Mouse (Mus musculus) thymus, adult 2 months (tissue): ENCODE results near the gene Prdm15. TPM values are rescaled to one million over a fixed set of nuclear protein-coding genes. Genes with fewer than 3 reads are reported as not detected.

Source experiments
- DNase-seq: peaks from one replicate; pipeline ENCODE4 v3.0.0; 2021
- H3K27ac ChIP-seq: fragments of 200-500 bp; 2 replicates; pipeline ENCODE4 v1.5.1; 2012; ENCODE audit warnings: low read length, control low read depth; ENCODE audit not compliant: control insufficient read depth, insufficient read depth
- H3K27me3 ChIP-seq: fragments of 200-500 bp; 2 replicates; pipeline ENCODE4 v1.6.1; 2012; ENCODE audit warnings: mild to moderate bottlenecking, low read length, moderate library complexity, mixed read lengths; ENCODE audit not compliant: control insufficient read depth, insufficient read depth
- H3K36me3 ChIP-seq: fragments of 200-500 bp; 2 replicates; pipeline ENCODE4 v1.6.1; 2012; ENCODE audit warnings: mild to moderate bottlenecking, low read length, moderate library complexity; ENCODE audit not compliant: control insufficient read depth, insufficient read depth
- H3K4me1 ChIP-seq: fragments of 200-500 bp; replicated peaks from 2 replicates; pipeline ENCODE4 v1.6.1; 2012; ENCODE audit warnings: low read length; ENCODE audit not compliant: control insufficient read depth, insufficient read depth
- H3K4me3 ChIP-seq: fragments of 200-500 bp; 2 replicates; pipeline ENCODE4 v1.5.1; 2012; ENCODE audit warnings: mild to moderate bottlenecking, low read length, control low read depth, moderate library complexity; ENCODE audit not compliant: control insufficient read depth, insufficient read depth
- CTCF ChIP-seq: fragments of 200-500 bp; IDR thresholded peaks from 2 replicates; pipeline ENCODE4 v1.5.1; 2012; ENCODE audit warnings: mild to moderate bottlenecking, control low read depth, low read length, moderate library complexity, borderline replicate concordance; ENCODE audit not compliant: control insufficient read depth, poor library complexity, insufficient read depth; ENCODE audit errors: extremely low read depth
- POLR2A ChIP-seq: fragments of 200-500 bp; IDR thresholded peaks from 2 replicates; pipeline ENCODE4 v1.6.1; 2012; ENCODE audit warnings: mild to moderate bottlenecking, low read length, control low read depth, moderate library complexity; ENCODE audit not compliant: control insufficient read depth, poor library complexity, insufficient read depth; ENCODE audit errors: extremely low read depth
- WGBS: fragments of 180-500 bp; shearing (Covaris S2); methylation state at CpG from one replicate; pipeline ENCODE4 v1.1.7; 2018; 5-methylcytosine and 5-hydroxymethylcytosine counted together
- polyA plus RNA-seq: library from polyadenylated mRNA; depleted of rRNA; stranded (reverse); fragments of >200 nt; gene quantifications from 2 replicates; pipeline ENCODE4 v1.2.3, GENCODE M21; 2012; rRNA removed

Gene Prdm15
- polyA plus RNA-seq, 1 experiment: 37.9 TPM

DNA sequence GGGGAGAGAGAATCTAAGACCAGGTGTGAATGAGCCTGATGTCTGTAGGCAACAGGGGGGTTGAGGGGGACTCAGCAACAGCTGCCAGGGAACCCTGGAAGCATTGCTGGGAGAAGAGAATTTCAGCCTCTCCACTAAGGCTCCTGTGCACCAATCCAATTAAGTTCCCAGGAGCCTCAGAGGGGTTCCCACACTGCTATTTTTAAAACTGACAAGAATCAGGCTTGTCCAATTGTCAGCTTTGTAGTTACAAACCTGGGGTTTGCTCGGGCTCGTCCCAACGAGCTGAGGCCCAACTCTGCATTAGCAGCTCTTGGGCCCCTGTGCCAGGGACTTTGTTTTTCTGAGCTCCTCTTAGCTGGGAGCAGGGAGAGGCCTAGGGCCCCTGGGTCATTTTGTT, 92.0 kb downstream of the Prdm15 start:
- TF ChIP-seq CTCF: no peak
- no peak for DNase-seq
- 86% methylated on average over 3 of the region's 3 CpGs for WGBS
- H3K27me3 ChIP-seq: peaks cover 7% of the 10 kb centered on the region
- no peaks in the 10 kb centered on the region for H3K36me3 ChIP-seq
- H3K4me3 ChIP-seq: no peak overlapping the region
- peaks cover 5% of the 10 kb centered on the region; the same call in 1 of the 2 replicates for H3K4me1 ChIP-seq
- no peak overlapping the region for H3K27ac ChIP-seq

DNA sequence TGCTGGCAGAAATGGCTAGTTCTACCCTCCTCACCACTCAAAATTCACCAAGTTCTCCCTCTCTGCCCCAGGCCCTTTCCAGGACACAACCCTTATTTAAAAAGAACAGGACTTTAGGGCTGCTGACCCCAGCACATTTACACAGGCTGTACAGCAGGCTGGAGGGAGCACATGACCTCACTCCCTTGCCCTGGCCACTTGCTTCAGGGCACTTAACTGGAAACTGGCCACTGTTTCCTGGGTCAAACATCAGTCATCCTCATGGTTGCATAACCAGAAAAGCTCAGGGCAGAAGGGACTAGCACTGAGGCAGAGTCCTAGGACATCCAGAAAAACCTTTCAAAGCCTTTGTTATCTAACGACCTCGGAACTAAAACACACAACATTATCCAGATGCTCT, 93.4 kb downstream of the Prdm15 start:
- no peak for DNase-seq
- Histone ChIP-seq H3K4me3 (no peak overlapping the region), H3K27me3 (0 out of 2 replicates have a peak, but pooled peaks cover under 1% of the 10 kb centered on the region), H3K27ac (no peak overlapping the region), H3K36me3 (no peaks in the 10 kb centered on the region), H3K4me1 (peaks cover 5% of the 10 kb centered on the region; the same call in 1 of the 2 replicates)
- WGBS: 87% methylated on average over 2 of the region's 2 CpGs
- TF ChIP-seq CTCF: no peak
- TF ChIP-seq POLR2A: no peak

DNA sequence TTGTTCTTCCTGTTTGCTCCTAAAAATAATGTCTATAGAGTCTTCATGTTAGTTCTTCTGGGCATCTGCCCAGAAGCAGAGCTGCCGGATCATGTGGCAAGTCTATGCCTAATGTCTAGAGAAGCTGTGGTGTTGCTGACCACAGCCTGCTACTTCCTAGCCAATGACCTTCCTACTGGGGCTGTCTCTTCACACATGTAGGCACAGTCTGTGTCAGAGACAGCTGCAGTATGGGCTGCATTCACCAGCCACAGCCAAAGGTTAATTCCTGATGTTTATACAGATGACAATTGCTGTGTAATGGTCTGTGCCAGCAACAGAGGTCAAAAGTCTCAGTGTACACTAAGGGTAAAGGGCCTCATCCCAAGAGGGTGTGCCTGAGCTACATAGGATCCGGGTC, 95.2 kb downstream of the Prdm15 start:
- H3K27me3 ChIP-seq: no peaks in the 10 kb centered on the region
- H3K36me3 ChIP-seq: no peaks in the 10 kb centered on the region
- DNase-seq: no peak
- TF ChIP-seq CTCF: no peak
- no peak for TF ChIP-seq POLR2A
- H3K4me3 ChIP-seq: no peak overlapping the region
- no peaks in the 10 kb centered on the region for H3K4me1 ChIP-seq
- WGBS: 69% methylated on average over 2 of the region's 2 CpGs
- no peak overlapping the region for H3K27ac ChIP-seq

- no peak overlapping the region for H3K27ac ChIP-seq
Observed at GRCm38 (mm10) chr16:97752316-97752941, 99.2 kb downstream of the Prdm15 start.

DNA sequence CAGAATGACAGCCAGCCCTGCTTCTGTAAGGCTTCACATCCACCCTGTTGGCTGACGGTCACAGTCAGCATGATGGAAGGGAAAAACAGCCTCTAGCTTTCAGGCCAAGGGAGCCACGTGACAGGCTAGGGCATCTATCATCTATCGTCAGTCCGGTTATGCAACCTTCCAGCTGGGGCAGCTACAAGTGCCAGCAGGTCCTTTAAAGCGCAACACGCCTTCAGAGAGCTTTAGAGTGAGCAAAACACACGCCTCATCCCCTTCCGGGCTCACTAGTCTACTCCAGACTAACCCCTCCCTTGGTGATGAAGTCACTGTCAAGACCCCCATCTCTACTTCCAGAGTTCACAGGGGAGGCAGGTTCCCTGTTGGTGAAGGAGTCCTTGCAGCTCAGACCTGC, 99.8 kb downstream of the Prdm15 start:
- WGBS: 33% methylated on average over 8 of the region's 8 CpGs
- no peak for DNase-seq
- Histone ChIP-seq H3K36me3 (no peaks in the 10 kb centered on the region), H3K27ac (no peak overlapping the region), H3K27me3 (no peaks in the 10 kb centered on the region), H3K4me1 (no peaks in the 10 kb centered on the region; the same call in 1 of the 2 replicates), H3K4me3 (no peak overlapping the region)
- TF ChIP-seq POLR2A (no peak), CTCF (no peak)

More at GRCm38 (mm10) chr16:97752316-97752941, 99.2 kb downstream of the Prdm15 start:
- TF ChIP-seq POLR2A (no peak), CTCF (no peak)
- H3K4me1 ChIP-seq: no peaks in the 10 kb centered on the region; the same call in 1 of the 2 replicates
- no peak for DNase-seq
- 52% methylated on average over 3 of the region's 3 CpGs for WGBS
- H3K36me3 ChIP-seq: no peaks in the 10 kb centered on the region
- no peak overlapping the region for H3K4me3 ChIP-seq
- H3K27me3 ChIP-seq: no peaks in the 10 kb centered on the region

GRCm38 (mm10) chr16:97748421-97748820, 103.2 kb downstream of the Prdm15 start:
- 91% methylated on average over 6 of the region's 6 CpGs for WGBS
- no peak for DNase-seq
- H3K4me3 ChIP-seq: no peak overlapping the region
- no peak overlapping the region for H3K27ac ChIP-seq
- no peaks in the 10 kb centered on the region for H3K27me3 ChIP-seq
- H3K4me1 ChIP-seq: no peaks in the 10 kb centered on the region; the same call in 1 of the 2 replicates
- TF ChIP-seq CTCF (no peak), POLR2A (no peak)
- H3K36me3 ChIP-seq: no peaks in the 10 kb centered on the region

Other genes starting within 250 kb of the Prdm15 start
- 2.6 and 4.0 TPM in 2 replicates for gene Tmprss2, start 240.7 kb downstream of the Prdm15 start, polyA plus RNA-seq
- gene Ripk4, start 88.1 kb downstream of the Prdm15 start, polyA plus RNA-seq: 4.8 and 5.4 TPM in 2 replicates
- 11.7 and 13.6 TPM in 2 replicates for gene C2cd2, start 110.7 kb upstream of the Prdm15 start, polyA plus RNA-seq
- 17.8 and 19.1 TPM in 2 replicates for gene Zbtb21, start 110.8 kb upstream of the Prdm15 start, polyA plus RNA-seq
- gene B230307C23Rik, start 145.5 kb upstream of the Prdm15 start, polyA plus RNA-seq: 9.9 and 10.8 TPM in 2 replicates
- gene A630089N07Rik, start 230.6 kb upstream of the Prdm15 start, polyA plus RNA-seq: 3.0 and 3.7 TPM in 2 replicates